Comparison of ENCODE assay signal across 8 mouse cellular contexts in the genomic region with DNA sequence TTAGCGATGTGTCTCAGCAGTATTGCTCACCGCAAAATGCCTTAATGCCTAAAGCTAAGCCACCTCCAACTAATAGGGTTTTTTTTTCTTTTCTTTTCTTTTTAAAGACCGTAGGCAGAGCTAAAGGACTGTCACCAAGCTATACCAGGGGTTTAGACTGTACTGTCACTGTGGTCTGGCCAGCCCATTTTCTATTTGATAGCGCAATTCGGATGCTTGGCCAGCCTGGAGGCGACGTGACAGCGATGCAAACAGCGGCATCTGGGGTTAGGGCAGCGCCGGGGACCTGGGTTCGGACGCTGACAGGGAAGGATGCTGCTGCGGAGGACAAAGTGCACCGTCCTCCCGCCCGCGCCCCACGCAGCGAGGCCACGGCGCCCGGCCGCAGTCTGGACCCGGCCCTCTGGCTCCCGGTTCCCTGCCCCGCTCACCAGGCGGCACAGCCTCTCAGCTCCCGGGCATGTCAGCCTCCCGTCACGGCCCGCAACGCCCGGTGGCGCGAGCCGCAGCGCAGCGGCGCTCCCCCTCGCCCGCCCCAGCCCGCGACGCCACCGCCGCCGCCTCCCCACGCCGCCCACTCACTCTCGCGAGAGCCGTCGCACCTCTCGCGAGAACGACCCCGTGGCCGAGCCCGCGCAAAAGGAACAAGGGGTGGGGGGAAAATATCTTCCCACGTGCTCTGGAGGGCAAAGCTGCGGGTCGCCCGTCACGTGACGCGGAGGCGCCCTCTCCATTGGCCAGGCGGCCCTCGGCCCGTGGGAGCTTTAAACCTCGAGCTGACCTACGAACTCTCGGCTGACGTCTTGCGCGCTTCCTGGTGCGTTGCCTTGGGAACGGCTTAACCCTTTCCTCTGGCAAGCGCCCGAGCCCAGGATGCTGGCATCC. TPM values are rescaled to one million over a fixed set of nuclear protein-coding genes. Genes with fewer than 3 reads are reported as not detected.
DNase-seq lines count a peak whose midpoint lies in the region; ATAC-seq lines count a peak whose summit lies in the region.

A gene (minus strand): TSS at position 528 of the 885 bp plus-strand sequence.

- peak; percentile 67 for DNase-seq in c-Kit-negative CD71-positive TER-119-positive erythroid progenitor cells, embryonic 14.5 days (ENCODE audit: low read depth, low spot score)
- peak; percentile 96 for DNase-seq in forebrain, embryonic 10.5 days (ENCODE audit: extremely low spot score, low spot score)
- peak; percentile 96 to 99 for DNase-seq in kidney, postnatal 25 days
- DNase-seq in telencephalon, adult 2 months (ENCODE audit: low read depth, low spot score): peak; percentile 96

- peaks cover 43% of the 10 kb centered on the region for H3K4me1 ChIP-seq in forebrain, embryonic 10.5 days
- H3K4me1 ChIP-seq in heart, embryonic 15.5 days (replicated peaks): peaks cover 40% of the 10 kb centered on the region
- peaks cover 43% of the 10 kb centered on the region for H3K4me1 ChIP-seq in liver, embryonic 15.5 days (replicated peaks)
- H3K4me1 ChIP-seq in neural tube, embryonic 12.5 days: peaks cover 21% of the 10 kb centered on the region

- H3K9me3 ChIP-seq in forebrain, embryonic 10.5 days: no peaks in the 10 kb centered on the region
- H3K9me3 ChIP-seq in heart, embryonic 15.5 days (replicated peaks): no peaks in the 10 kb centered on the region
- no peaks in the 10 kb centered on the region for H3K9me3 ChIP-seq in liver, embryonic 15.5 days (replicated peaks)
- H3K9me3 ChIP-seq in neural tube, embryonic 12.5 days: no peaks in the 10 kb centered on the region

- 0 out of 2 replicates have a peak, but pooled peaks cover 2% of the 10 kb centered on the region for H3K36me3 ChIP-seq in forebrain, embryonic 10.5 days (replicated peaks)
- no peaks in the 10 kb centered on the region for H3K36me3 ChIP-seq in heart, embryonic 15.5 days
- no peaks in the 10 kb centered on the region for H3K36me3 ChIP-seq in liver, embryonic 15.5 days (replicated peaks)
- no peaks in the 10 kb centered on the region for H3K36me3 ChIP-seq in neural tube, embryonic 12.5 days

- peak within 1 kb of the TSS; percentile 85 for H3K4me3 ChIP-seq in forebrain, embryonic 10.5 days
- peak within 1 kb of the TSS; percentile 92 for H3K4me3 ChIP-seq in heart, embryonic 15.5 days
- peak within 1 kb of the TSS; percentile 88 for H3K4me3 ChIP-seq in liver, embryonic 15.5 days (replicated peaks)
- H3K4me3 ChIP-seq in neural tube, embryonic 12.5 days: peak within 1 kb of the TSS; percentile 89

- H3K9ac ChIP-seq in heart, embryonic 15.5 days: peak within 1 kb of the TSS; percentile 94
- H3K9ac ChIP-seq in liver, embryonic 15.5 days: peak within 1 kb of the TSS; percentile 84
- H3K9ac ChIP-seq in neural tube, embryonic 12.5 days: peak within 1 kb of the TSS; percentile 95

- peak within 1 kb of the TSS; percentile 97 for H3K27ac ChIP-seq in forebrain, embryonic 10.5 days
- H3K27ac ChIP-seq in heart, embryonic 15.5 days: peak within 1 kb of the TSS; percentile 92
- H3K27ac ChIP-seq in liver, embryonic 15.5 days (replicated peaks): peak within 1 kb of the TSS; percentile 89
- H3K27ac ChIP-seq in neural tube, embryonic 12.5 days: peak within 1 kb of the TSS; percentile 93

- peak within 1 kb of the TSS; percentile 81 for H3K4me2 ChIP-seq in heart, embryonic 15.5 days
- H3K4me2 ChIP-seq in liver, embryonic 15.5 days: peak within 1 kb of the TSS; percentile 83
- H3K4me2 ChIP-seq in neural tube, embryonic 12.5 days (replicated peaks): peak within 1 kb of the TSS; percentile 65

- H3K27me3 ChIP-seq in forebrain, embryonic 10.5 days (ENCODE audit: poor library complexity, severe bottlenecking): no peaks in the 10 kb centered on the region
- H3K27me3 ChIP-seq in heart, embryonic 15.5 days: no peaks in the 10 kb centered on the region
- H3K27me3 ChIP-seq in liver, embryonic 15.5 days: no peaks in the 10 kb centered on the region
- no peaks in the 10 kb centered on the region for H3K27me3 ChIP-seq in neural tube, embryonic 12.5 days (replicated peaks)

- peak; percentile 93 for ATAC-seq in CD4-positive, CD25-positive, alpha-beta regulatory T cell, adult 4 months
- ATAC-seq in heart, embryonic 15.5 days (replicated peaks; ENCODE audit: insufficient number of reproducible peaks, insufficient read depth, low FRiP score, low read depth): peak; percentile 94
- peak; percentile 86 for ATAC-seq in liver, embryonic 15.5 days (ENCODE audit: insufficient read depth)
- peak; percentile 96 for ATAC-seq in neural tube, embryonic 12.5 days (ENCODE audit: low FRiP score, low read depth)

- under 1% methylated on average over 82 of the region's 82 CpGs for WGBS in forebrain, embryonic 10.5 days
- WGBS in heart, embryonic 15.5 days: under 1% methylated on average over 64 of the region's 82 CpGs
- under 1% methylated on average over 82 of the region's 82 CpGs for WGBS in liver, embryonic 15.5 days (ENCODE audit: insufficient replicate concordance)
- under 1% methylated on average over 81 of the region's 82 CpGs for WGBS in neural tube, embryonic 12.5 days

RNA-seq across cellular contexts. Expression of the gene that starts here (rescaled TPM):
- polyA plus RNA-seq in CD4-positive, CD25-positive, alpha-beta regulatory T cell, adult 4 months (2017; shearing (Covaris generic)): 10 to 100 TPM in 1 of 2 experiments, 1 to 10 TPM in 1; 9.8 to 14.7 TPM
- polyA plus RNA-seq in forebrain, embryonic 10.5 days (2016; fragmentation: Nextera tagmentation; extraction: Ambion mirVana): 18.2 and 18.7 TPM in 2 replicates
- 13.4 and 13.8 TPM in 2 replicates for polyA plus RNA-seq in heart, embryonic 15.5 days (2015; fragmentation: Nextera tagmentation; extraction: Ambion mirVana)
- 6.7 and 7.2 TPM in 2 replicates for polyA plus RNA-seq in liver, embryonic 15.5 days (2015; fragmentation: Nextera tagmentation; extraction: Ambion mirVana)
- polyA plus RNA-seq in neural tube, embryonic 12.5 days (2016; fragmentation: Nextera tagmentation; extraction: Ambion mirVana): 35.8 and 36.8 TPM in 2 replicates

Comparison
In these comparisons a context has a peak if more than half of its experiments do, and no peak if none do; other contexts are left out.
1. Peak in every context shown above with its lines: DNase-seq, ATAC-seq, H3K4me3 ChIP-seq and H3K27ac ChIP-seq.